Mouse (Mus musculus) left cerebral cortex, adult 8-10 months (tissue): ENCODE data around the gene Agap1. TPM values are rescaled to one million over a fixed set of nuclear protein-coding genes. Genes with fewer than 3 reads are reported as not detected.

Experiments used
- DNase-seq, 2 experiments: peaks; one replicate each; pipeline ENCODE4 v3.0.0; 2022; ENCODE audit warnings: low spot score in 2 of 2
- total RNA-seq, 4 experiments: library from RNA; stranded (reverse); gene quantifications; 2 replicates each; pipeline ENCODE4 v1.2.4; 2022

The Agap1 gene
- total RNA-seq, 4 experiments from 2014 or later = 269 to 335 (median 295) TPM

GRCm38 (mm10) chr1:89574941-89575890 is 120.6 kb downstream of the Agap1 start:
- DNase-seq = no peak

DNA sequence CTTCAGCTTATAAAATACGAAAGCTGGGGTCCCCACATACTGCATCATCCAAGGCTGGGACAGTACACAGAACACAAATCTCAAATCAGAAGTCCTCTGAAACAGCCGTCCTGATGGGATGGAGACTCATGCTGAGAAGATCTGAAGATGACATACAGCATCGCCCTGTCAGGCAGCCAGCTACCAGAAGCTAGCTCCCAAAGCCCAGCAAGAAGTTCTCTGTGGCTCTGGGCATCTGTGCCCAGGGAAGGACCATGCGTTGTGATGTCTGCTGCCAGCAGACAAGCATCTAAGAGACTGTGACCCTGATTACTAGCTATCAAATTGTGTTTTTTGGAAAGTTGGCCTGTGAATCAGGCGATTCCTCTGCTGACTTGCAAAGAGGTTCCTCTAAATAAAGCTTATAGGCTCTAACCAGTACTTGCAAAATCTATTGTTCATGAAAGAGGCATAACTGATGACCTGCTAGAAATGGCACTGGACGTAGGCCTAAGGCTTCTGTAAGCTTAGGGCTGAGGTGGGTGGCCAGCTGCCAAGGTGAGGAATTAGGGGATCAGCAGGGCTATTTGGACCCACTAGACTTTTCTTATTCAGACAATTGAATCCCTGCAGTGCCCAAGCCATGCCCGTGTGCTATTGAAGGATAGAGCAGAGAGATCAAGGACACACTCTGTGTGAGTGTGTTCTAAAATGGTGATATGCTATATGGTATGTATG is 121.7 kb downstream of the Agap1 start:
- no peak for DNase-seq

DNA sequence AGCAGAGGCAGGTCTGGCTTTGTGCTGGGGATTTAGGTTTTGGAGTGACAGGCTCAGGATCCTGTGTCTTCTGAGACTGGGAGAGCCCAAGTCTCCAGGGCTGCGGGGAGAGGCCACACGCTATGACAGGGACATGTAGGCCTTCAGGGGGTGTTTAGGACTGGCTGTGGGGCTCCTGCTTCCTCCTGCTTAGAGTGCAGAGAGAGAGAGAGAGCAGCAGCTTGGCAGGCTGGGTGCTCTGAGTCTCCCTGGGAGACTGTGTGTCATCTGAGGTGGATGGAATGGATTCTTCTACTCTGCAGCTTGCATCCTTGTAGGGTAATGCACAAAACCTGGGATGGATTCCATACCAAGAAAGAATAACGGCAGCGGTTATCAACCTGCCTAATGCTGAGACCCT is 122.4 kb downstream of the Agap1 start:
- peak in 1 of 2 experiments; percentile 46 for DNase-seq

DNA sequence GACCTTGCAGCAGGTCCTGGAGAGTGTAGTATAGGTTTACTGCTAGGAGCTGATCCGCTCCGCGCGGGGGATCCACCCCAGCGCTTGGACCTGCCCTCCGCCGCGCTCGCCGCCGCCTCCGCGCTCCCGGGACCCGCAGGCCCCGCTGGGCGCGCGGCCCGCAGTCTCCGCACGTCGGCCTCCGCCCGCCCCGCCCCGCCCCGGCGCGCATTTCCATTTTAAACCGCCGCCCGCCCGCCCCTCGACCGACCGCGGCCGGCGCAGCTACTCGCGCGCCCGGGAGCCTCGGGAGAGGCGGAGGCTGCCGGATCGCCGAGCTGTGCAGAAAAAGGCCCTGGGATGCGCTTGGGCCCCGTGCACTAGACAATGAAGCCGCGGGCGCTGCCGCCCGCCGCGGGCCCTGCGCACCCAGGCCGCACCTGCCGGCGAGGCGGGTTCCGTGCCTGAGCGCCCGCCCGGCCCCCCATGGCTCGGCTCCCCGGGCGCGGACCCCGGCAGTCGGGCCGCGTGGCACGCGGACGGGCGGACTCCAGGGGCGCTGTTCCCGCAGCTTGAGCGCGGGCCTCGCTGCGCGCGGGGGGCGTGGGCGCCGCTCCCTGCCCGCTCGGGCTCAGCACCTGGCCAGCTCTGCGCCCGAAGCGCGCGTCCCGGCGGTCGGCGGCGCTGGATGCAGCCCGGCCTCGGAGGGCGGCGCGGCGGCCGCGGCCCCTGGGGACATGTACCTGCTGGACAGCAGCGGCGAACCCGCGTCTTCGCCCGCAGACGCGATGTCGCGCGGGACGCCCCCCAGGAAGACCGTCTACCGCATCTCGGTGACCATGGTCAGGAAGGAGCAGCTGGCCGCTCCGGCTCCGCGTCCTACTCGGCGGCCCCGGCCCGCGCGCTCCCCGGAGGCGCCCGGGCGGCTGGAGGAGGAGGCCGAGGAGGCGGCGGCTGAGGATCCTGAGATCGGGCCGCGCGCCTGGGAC is 125.7 kb downstream of the Agap1 start:
- DNase-seq = peak; percentile 71 to 76

DNA sequence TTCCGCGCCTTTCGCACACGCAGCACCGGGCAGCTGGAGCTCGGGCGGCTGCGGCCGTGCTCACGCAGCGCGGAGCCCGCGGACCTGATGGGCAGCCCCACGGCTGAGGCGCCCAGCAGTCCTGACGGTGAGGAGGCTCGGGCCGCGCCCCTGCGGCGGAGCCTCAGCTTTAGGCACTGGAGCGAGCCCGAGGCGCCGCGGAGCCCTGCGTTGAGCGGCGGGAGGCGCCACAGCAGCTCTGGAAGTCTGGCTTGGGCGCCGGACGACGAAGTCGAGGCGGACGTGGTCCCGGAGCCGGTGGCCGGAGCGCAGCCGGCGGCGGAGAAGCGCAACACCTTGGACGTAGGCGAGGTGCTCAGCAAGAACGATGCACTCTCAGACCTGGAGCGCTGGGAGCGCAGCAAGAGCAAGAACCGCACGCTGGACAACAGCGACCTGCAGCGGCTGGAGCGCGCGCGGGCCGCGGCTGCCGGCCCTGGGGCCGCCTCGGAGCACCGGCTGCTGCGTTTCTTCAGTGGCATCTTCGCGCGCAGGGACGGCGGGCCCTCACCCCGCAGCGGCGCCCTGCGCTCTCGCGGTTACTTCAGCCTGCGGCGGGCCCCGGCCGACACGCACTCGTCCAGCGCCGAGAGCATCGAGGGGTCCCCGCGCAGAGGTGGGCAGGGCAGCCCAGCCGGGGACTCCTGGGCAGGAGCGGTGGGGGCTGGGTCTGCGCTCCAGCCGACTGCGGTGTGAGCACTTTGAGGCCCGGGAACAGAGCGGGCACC is 126.6 kb downstream of the Agap1 start:
- DNase-seq = no peak

- no peak for DNase-seq
Observed at GRCm38 (mm10) chr1:89581766-89582125, 127.1 kb downstream of the Agap1 start.

DNA sequence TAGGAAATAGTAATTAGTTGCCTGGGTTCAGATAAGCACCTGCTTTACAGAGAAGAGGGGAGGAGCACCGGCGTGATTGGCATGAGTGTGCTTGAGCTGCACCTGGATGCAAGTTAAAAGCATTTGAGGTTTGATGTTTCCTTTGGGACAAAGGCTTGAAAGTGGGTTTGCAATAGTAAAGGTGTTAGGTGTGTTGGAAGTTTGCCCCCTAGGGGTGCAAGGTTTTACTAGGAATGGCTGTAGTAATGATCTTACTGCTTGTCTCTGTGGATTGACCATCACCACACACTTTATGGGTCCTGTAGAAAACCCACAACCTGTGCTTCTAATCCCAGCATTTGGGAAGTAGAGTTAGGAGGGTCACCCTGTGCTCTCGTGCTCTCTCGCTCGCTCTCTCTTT is 128.8 kb downstream of the Agap1 start:
- no peak for DNase-seq

DNA sequence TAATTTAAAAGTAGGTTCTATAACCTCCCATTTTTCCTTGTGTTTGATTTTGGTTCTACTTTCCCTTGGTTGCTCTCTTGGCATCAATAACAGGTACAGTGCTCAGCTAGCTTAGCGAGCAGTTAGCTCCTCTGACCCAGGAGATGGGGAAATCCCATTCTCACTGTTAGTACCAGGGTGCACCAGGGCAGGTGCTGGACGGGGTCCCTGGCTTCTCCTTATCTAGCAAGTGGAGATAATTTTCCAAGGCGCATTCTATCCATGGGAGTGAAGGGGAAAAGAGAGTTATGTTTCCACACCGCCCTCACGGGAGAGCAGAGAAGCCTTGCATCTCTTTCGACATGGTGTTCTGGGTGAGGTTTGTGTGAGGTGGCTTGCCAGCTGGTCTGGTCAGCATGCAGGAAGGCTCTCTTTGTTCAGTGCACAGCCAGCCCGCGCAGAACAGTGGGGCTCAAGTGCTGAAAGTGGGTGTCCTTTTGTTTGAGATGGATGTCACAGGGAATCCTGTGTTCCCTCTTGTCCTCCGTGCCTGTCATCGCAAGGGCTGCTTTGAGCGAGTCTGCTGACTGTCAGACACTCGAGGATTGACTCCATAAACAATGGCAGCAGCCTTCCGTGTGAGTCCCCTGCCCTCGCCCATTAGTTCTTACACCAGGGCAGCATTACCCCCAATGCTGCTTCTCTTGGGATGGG is 132.5 kb downstream of the Agap1 start:
- DNase-seq = peak in 1 of 2 experiments; percentile 66

GRCm38 (mm10) chr1:89588154-89588553 is 133.5 kb downstream of the Agap1 start:
- peak in 1 of 2 experiments; percentile 77 for DNase-seq

- DNase-seq = no peak
Observed at GRCm38 (mm10) chr1:89590994-89591393, 136.4 kb downstream of the Agap1 start.

- DNase-seq = no peak
Observed at GRCm38 (mm10) chr1:89593219-89593618, 138.6 kb downstream of the Agap1 start.

DNA sequence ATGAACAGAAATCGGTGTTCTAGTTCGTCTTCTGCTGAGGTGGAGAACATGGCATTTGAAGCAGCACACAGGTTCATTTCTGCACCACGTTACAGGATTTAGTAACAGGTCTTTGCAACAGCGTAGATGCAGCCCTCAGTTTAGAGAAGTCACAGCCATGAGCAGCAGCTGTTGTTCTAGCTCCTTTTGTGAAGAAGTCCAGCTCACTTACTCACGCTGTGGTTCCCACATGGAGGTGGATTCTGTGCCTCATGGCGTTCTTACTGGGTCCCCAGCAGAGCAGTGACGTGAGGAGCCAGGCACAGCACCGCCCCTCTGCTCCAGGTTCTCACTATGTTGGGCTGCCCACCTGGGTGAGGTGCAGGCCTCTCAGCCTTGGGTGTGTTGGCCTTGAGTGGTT is 140.4 kb downstream of the Agap1 start:
- no peak for DNase-seq

- no peak for DNase-seq
Observed at GRCm38 (mm10) chr1:89595421-89595820, 140.8 kb downstream of the Agap1 start.

DNA sequence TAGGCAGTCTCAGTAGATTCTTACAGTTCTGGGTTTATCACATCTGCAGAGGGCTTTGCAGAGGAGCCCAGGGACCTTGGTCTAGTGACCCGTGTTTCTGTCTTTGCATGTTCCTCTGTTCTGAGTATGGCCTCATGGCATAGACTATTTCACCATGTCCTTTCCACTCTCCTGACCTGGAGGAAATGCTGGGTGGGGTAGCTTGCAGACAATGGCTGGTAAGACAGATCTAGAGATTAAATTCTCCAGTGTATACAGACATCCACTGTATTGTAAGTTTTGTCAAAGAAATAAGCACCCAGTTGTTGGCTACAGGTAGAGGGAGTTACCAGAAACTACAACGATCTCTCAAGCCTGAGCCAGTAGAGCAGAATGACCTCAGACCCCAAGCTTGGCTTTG is 141.6 kb downstream of the Agap1 start:
- DNase-seq = no peak

DNA sequence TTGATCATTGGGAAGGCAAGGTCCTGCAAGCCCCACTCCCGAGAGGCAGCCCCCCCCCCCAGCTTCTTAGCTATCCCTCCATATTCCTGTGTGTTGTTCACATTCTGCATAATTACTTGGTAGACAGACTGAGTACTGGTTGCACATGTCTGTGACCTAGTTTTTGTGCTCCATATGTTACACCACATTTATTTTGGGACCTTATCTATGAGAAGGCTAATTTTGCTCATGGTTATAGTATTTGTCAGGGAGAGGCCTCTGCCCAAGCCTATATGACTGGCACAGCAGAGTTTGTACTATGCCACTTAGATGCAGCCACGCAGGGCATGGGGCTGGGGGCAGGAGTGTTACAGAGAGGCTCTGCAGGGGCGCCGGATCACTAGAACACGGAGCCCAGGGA is 144.3 kb downstream of the Agap1 start:
- no peak for DNase-seq

GRCm38 (mm10) chr1:89599983-89600741 is 145.6 kb downstream of the Agap1 start:
- DNase-seq = no peak

GRCm38 (mm10) chr1:89601349-89601748 is 146.7 kb downstream of the Agap1 start:
- DNase-seq = no peak

DNA sequence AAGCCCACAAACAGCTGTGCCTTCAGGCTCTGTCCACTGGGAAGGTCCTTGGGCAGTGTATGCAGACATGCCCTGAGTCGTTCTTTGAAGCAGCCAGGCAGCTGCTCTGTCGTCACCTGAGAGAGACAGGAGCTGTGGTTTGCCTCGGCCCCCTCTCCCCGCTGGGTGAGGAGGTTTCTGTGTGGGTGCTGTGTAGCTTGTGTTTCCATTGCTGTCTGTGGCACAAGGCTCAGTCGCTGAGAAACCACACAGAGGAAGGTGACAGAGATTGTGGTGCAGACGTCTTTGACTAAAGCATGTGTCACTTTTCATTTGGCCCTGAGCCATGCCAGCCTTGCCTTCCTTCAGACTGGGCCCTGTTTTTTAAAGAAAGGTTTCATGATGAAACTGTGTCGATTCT is 148.3 kb downstream of the Agap1 start:
- peak in 1 of 2 experiments; percentile 73 for DNase-seq

DNA sequence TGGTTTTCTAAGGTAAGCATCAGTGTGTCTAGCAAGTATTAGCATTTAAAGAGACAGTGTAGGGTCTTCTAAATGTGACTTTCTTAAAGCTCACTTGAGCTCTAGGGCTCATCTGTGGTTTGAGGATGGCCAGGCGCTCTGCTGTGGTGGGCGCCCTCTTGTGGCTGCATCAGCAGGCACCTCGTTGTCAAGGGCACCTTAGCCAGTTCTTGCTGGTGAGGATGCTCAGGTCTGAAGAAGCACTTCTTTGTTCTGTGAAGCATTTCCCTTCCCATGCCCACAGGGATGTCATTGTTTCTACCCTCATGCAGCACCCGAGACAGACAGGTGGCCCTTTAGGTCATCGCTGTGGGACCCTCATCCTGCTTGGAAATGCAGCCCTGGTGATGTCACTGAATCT is 152.0 kb downstream of the Agap1 start:
- peak in 1 of 2 experiments; percentile 60 for DNase-seq
